Mouse (Mus musculus): Measurements from ENCODE around the gene Sertad2.

Sertad2 gene

DNA sequence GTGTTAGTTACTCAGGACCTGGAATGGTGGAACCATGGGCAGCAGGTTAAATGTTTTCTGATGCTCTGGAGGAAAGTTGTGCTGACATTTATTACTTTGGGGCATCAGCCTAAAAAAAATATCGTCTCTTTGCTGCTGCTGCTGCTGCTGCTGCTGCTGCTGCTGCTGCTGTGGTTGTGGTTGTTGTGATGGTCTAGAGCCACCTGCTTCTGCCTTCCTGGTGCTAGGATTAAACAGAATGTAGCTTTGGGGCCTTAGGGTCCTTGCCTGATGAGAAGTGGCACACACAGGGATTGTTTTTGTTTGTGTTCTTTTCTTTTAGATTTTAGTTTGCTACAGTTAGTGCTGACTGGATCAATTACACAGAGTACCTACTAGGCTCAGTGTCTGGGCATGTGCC, 101.1 kb downstream of the Sertad2 start:
- DNase-seq (ENCODE audit: low spot score), result no peak

DNA sequence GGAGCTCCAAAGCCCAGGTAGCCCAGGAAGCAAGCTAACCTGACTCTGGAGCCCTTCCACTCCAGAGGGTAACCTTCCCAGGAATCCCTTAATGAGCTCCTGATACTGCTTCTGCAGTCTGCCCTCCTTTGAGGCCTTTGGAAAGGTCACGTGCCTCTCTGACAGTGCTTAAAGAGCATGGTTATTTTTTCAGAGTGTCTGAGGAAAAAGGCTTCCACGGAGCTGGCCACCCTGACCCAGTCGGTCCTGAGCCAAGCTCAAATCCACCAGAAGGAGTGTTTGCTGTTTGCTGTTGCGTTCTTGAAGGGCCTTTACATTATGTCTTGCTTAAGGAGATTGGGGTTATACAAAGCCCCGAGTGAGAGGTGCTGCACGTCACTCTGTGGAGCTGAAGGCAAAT, 101.8 kb downstream of the Sertad2 start:
- no peak for DNase-seq (ENCODE audit: low spot score)

DNA sequence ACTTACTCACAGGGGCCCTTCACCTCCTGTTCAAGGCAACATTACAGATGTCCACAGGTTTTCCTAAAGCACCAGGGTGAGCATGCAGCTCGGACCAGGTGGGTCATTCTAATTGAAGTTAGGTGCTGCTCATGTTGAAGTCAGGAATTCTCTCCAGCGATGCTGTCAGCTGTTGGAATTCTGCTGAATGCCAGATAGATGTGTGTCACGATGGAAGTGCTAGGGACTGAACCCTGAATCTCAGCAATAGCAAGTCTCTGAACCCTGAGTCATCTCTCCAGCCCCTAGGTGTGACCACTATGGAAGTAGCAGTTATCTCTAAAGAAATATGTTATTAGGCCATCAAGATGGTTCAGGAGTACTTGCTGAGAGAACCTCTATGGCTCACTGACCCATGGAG, 102.5 kb downstream of the Sertad2 start:
- no peak for DNase-seq (ENCODE audit: low spot score)

DNA sequence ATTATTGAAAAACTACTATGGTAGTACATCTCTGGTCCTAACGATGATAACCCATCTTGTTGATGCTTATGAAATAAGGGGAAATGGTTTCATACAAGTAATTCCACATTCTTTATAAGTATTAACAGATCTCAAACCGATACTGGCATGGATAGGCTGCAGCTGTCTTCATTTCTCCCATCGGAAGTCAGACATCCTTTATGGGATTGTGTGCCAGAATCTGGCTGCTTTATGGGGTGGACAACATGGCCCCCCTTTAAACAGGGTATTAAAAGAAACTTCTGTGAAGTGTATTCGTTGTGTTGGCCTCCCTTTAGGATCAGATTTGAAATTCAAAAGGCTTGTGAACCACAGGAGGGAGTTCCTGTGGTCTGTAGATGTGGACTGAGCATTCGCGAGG, 103.1 kb downstream of the Sertad2 start:
- no peak for DNase-seq (ENCODE audit: low spot score)

DNA sequence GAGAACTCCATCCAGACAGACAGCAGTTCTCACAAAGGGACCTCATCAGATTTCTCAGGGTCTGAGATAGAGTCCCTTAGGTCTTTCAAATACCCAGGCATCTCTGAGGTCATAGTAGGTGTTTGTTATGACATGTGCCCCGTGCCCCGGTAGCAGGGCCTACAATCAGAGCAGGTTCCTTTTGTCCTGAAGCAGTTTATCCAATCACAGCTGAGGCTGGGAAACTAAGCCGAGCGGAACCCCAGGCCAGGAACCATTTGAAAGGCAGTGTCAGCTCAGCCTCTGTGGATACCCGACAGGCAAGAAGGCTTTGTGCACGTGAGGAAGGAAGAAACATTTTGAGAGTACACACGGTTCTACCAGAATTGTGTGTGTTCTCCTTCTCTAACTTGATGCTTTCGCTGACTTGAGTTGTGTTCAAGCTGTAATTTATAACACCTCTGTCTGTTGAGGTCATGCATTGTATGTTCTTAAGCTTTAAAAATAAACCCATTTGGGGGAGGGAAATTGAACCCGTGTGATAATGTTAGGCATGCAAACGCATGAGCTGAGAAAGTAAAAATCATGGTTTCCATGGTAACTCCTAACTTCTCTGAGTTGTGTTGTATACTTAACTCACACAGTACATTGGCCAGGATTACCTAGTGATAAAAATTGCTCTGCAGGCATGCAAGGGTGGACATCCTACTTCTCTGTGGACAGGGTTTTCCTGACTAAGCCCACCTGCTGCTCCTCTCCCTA, 104.1 kb downstream of the Sertad2 start:
- DNase-seq (ENCODE audit: low spot score), result no peak

DNA sequence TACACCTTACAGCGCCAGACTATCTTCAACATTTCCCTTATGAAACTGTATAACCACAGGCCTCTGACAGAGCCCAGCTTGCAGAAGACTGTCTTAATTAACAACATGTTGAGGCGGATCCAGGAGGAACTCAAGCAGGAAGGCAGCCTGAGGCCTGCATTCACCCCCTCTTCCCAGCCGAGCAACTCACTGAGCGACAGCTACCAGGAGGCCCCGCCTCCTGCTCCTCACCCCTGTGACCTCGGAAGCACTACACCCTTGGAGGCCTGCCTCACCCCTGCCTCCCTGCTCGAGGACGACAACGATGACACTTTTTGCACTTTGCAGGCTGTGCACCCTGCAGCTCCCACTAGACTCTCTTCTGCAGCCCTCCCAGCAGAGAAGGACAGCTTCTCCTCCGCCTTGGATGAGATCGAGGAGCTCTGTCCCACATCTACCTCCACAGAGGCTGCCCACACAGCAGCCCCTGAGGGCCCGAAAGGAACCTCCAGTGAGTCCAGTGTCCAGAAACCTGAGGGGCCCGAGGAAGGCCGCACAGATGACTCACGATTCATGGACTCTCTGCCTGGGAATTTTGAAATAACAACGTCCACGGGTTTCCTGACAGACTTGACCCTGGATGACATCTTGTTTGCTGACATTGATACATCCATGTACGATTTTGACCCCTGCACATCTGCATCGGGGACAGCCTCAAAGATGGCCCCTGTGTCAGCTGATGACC, 105.0 kb downstream of the Sertad2 start:
- peak; percentile 51 for DNase-seq (ENCODE audit: low spot score)

DNA sequence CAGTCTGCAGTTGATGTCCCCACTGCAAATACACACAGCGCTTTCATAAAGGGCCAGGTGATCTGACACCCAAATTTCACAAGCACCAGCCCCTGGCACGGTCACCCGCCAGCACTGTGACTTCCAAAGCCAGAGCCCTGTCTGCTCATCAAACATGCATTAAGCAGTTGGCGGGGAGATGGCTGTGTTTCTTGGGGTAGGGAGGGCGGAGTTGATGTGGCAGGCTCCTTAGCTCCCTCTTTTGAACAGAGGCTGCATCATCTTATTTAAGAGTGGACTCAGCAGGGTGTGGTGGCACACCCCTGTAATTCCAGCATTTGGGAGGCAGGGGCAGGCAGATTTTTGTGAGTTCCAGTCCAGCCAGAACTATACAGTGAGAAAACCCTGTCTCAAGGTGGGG, 106.4 kb downstream of the Sertad2 start:
- DNase-seq (ENCODE audit: low spot score), result no peak

DNA sequence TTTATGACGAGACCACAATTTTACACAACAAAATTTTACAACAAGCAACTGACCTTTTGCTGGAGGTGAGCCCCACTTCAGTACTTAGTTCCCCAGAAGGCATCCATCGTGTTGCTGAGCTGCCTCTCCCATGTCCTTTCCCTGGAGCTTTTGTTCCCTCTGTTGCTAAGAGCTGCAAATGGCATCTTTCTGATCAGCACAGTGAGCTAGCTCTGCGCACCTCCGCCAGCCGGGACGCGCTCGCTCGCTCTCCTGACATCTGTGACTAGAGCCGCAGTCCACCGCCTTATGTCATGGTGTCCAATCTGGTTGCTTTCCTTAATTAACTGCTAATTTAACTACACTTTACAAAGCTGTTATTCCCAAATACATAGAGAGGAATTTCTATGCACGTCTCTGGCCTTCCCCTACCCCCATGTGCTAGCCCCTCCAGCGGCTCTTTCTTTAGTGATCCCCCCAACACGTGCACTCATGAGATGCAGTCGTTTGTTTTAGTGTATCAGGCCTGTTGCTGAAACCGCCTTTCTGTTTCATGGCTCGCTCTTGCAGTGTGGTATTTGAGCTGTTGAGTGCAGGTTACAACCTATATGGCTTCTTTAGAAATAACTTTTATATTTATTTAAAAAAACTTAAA, 107.1 kb downstream of the Sertad2 start:
- no peak for DNase-seq (ENCODE audit: low spot score)

DNA sequence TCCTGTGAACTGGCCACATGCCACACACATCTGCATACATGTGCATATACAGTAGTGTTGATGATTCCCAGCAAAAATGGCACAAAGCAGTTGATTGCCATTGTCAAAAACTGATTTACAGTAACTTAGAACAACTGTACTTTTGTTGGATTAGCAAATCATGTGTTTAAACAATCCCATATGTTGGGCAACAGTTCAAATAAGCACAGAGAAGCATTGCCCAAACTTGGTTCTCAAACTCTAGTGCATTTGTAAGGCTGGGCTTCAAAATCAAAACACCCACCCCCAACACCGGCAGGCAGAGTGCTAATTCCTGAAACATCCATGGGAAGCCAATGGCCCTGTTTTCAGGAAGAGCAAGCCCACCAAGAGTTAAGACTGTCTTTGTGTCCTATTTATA, 108.1 kb downstream of the Sertad2 start:
- DNase-seq (ENCODE audit: low spot score), result no peak

DNA sequence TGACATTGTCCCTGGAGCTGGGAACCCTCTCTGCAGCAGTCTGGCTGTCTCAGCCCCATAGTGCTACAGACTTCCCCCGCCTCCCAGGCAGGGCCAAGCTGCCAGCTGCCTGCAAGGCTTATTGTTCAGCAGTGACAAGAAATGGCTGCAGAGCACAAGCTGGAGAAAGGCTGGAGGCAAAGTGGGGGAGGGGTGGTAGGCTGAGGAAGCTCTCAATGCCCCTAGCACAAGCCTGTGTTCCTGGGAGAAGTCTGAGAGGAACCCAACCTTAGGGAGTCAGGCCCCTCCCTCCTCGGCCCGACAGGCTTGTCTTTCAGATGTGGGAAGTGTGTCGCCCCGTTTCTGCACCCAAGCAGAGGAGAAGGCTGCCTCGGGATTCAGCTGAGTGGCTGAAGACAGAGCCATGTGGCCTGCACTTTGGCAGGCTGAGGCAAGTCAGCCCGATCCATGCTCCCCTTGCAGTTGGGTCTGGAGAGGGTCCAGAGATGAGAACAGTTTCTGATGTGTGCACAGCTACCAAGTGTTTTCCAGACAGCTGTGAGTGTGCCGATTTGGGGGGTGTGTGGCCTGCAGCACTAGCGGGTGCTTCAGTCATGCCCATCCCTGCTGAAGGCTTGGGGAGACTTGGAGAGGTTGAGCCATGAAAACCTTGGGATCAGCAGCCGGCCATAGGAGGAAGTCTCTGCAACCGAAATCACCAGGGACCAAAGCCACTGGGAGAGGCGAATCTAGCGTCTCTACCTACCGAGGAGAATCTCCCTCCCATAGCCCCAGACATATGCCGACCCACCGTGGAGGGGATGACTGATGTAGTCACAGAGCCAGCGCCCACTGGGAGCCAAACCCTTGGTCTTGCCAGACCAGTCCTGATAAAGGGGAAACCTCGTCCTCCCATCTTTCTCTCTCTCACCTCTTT, 113.0 kb downstream of the Sertad2 start:
- peak; percentile 86 for DNase-seq (ENCODE audit: low spot score)

DNA sequence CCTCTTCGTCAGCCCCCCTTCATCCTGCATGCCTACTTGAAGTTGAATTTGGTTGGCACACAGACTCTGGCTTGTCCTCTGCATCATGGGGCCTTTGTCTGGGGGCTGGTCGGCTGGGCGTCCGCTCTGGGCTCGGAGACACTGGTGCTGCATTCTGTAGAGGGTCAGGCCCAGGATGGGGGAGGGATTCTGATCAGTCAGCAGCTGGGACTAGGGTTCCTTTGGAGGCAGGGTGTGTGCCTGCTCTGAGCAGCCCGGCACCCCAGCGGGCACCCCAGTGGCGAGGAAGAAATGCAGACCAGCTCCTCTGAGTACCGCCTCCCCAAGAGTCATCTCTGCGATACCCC, 113.6 kb downstream of the Sertad2 start:
- no peak for DNase-seq (ENCODE audit: low spot score)

DNA sequence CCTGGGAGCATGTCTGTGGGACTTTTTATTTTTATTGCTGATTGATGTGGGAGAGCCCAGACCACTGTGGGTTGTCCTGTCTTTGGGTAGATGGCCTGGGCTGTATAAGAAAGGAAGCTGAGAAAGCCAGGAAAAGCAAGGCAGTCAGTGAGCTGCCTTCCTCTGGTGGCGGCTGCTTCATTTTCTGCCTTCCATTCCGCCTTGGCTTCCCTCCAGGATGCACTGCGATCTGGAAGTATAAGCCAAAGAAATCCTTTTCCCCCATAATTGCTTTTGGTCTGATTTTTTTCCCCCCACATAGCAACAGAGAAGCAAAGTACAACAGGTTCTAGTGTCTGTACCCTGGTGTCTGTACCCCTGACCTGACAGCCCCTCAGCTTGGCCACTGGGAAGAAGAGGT, 116.0 kb downstream of the Sertad2 start:
- no peak for DNase-seq (ENCODE audit: low spot score)

DNA sequence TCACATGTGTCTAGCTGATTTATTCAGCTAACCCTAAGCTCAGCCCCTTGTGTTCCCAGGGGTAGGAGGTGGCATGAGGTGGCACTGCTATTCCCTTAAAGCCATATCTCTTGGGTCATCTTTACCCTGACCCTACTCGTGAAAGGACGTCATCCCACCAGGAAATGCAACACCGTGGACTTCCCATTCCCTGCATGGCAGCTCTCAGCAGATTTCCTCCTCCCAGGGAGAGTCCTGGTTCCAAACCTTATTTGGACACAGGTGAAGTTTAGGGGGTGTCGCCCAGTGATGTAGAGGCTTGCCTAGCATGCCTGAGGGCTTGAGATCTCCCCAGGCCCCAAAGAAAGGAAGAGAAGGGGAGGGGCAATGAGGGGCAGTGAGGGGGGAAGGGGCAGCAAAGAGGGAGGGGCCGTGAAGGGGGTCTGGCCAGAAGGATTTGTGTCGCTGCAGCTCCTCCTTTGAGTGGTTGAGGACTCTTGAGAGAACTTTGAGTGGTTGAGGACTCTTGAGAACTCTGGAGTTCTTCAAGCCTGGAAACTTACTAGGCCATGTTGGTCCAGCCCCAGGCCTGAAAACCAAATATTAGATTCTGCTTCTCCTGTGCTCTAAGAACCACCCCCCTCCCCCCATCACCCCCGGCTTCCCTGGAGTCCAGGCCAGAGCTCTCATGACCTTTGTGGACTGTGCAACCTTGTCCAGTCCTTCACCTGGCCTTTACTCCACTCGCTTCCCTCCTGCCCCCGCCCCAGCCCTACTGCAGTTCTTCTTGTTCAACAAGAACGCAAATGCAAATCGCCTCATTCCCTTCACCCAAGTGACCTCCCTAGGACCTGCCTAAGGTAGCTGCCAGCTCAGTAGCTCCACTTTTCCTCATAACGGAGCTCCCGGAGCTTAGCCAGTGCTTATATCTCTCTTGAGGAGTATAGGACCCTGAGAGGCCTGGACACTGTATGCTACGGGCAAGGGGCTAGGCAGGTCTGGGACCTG, 117.4 kb downstream of the Sertad2 start:
- no peak for DNase-seq (ENCODE audit: low spot score)

DNA sequence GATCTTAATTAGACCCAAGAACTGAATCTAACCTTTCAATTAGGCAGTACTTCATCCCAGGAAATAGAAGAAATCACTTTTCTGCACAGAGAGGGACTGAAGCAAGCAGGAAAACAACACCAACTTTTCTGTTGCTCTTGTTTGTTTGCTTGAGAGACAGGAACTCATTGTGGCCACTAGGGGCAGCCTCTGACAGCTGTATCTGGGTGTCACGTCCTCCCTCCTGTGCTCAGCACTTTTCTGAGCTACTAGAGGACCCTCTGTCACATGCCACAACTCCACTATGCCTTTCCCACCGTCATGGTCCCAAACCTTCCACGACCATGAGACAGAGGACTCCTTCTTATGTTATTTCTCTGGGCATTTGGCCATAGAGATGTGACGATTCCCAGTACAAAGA, 118.6 kb downstream of the Sertad2 start:
- peak; percentile 65 for DNase-seq (ENCODE audit: low spot score)

DNA sequence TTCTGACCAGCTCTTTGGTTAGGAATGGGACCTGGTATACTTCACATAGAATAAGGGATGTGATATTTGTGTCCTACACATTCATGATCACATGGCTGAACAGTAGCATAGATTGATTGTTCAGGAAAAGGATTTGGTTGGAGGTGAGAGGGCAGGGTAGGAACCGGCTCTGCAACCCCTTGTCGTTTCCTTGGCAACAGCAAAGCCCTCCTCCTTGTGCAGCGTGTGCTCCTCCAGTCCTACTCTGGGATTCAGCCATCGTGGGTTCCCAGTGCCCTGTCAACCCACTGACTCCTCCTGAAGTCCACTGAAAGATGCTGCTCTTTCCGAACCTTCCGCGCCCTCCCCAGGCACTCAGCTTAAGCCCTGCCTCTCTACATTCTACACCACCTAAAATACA, 119.8 kb downstream of the Sertad2 start:
- no peak for DNase-seq (ENCODE audit: low spot score)

DNA sequence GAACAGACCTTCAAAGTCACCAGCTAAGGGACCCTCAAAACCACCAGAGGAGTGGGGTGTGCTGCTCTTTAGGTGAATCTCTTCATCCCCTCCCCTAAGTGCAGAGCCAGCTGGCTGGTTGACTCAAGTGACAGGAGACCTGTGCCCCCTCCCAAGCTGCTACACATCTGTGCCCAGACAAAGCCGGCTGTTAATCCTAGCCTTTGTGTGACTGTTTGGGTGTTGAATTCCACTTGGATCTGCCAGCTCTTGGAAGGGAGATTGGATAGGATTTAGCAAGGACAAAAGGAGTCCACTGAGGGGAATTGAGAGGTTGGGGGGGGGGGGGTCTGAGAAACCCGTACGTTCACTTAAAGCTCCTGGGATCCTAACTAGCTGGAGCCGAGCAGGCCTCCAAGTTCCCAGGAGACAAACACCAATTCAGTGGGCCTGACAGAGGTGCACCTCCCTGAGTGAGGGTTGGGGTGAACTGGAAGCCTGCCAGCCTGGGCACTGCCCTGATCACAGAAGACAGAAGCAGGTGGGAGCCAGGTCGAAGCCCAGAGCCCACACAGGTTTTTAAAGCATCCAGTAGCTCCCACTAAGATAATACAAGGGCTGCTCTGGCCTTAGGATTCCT, 120.6 kb downstream of the Sertad2 start:
- DNase-seq (ENCODE audit: low spot score), result no peak

DNA sequence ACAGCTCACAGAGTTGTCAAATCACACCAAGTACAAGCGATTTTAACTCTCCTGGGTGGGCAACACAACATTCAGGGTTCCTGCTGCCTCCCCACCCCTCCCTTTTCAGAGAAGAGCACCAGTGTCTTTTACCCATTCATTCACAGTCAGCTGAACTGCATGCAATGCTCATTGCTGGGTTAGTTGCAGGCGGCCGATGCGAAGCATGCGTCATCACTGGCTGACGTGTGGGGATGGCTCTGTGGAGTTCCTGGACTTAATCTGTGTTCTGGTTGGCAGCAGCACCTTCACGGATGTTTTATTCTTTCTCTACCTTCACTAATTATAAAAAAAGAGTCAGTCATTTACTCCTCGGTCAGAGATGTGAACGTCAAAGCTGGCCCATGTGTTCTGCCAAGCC, 121.8 kb downstream of the Sertad2 start:
- no peak for DNase-seq (ENCODE audit: low spot score)

DNA sequence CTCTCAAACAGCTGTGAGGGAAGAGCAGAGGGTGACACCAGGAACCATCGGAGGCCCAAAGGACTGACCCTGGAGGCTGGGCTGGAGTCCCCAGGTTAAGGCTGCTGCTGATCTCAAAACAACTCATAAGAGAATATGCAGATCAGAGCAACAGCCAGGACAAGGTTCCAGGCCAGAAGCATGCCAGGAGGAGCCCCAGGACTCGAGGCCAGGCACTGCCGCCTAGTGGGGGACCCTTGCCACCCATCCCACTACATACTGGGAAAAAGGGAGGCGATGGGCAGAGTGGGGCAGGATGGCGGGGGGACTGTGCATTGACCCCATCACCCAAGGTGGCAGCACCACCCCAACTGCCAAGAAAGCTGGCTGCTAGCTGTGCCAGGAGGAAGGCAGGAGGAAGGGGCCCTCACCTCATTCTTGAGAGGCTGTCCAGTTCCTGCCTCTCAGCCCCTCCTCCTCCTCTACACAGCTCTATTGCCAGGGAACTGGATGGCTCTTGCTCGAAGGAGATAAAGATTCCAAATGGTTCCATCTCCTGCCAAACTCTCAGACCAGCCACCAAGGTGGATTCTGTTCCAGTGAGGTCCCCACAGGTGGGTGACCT, 128.8 kb downstream of the Sertad2 start:
- DNase-seq (ENCODE audit: low spot score), result no peak

DNA sequence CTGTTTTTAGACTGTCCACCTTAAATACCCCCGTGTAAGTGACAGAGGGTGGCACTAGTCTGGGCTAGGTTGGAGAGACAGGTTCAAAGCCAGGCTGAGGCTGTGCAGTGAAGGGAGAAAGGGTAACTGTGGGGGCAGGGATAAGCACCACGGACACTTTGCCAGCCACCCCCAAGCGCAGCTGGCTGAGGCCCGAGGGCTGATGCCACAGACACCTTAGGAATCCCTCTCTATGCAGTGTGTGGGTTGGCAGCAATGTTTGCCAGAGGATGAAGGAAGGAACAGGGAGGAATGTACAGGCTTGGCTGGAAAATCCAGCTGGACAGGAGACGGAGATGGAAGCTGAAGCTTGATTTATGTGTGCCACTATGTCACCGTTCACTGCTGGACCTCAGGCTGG, 129.5 kb downstream of the Sertad2 start:
- no peak for DNase-seq (ENCODE audit: low spot score)

DNA sequence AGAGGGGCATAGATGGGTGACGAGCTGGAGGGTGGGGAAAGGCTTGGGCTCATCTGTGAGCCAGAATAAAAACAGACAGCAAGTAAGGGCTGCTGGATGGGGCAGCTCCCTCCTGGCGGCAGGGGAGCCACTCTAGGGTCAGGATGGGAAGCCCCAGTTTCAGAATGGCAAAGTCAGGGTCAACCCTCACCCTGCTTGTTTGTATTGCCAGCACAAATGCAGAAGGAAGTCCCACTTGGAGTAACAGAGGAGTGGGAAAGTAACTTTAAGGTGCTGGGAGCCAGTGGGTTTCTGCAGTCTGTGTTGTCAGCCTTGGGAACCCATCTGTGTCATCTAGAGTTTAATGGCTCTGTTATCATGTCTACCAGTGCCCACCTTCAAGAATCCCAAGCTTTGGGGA, 136.3 kb downstream of the Sertad2 start:
- no peak for DNase-seq (ENCODE audit: low spot score)
